Mouse (Mus musculus) frontal cortex, adult (tissue): ENCODE data around the gene Psmb11.

ENCODE experiments used
- ATAC-seq: cut with Nextera tagmentation; 2 replicates; pipeline ENCODE4 v1.9.2; 2017; ENCODE audit warnings: mild to moderate bottlenecking, moderate library complexity, mixed read lengths; ENCODE audit not compliant: low TSS enrichment

Psmb11 gene

GRCm38 (mm10) chr14:54640946-54641304, 19.7 kb downstream of the Psmb11 start, which contains the start of gene Gm17606:
Gene Gm17606, plus strand, starts transcription at chr14:54640952.
- no peak; the same call in 1 of the 2 replicates for ATAC-seq

GRCm38 (mm10) chr14:54641305-54641969, 20.2 kb downstream of the Psmb11 start, which contains the start of gene Cdh24:
Gene Cdh24, minus strand, starts transcription at chr14:54641364.
- peak; percentile 72 for ATAC-seq

DNA sequence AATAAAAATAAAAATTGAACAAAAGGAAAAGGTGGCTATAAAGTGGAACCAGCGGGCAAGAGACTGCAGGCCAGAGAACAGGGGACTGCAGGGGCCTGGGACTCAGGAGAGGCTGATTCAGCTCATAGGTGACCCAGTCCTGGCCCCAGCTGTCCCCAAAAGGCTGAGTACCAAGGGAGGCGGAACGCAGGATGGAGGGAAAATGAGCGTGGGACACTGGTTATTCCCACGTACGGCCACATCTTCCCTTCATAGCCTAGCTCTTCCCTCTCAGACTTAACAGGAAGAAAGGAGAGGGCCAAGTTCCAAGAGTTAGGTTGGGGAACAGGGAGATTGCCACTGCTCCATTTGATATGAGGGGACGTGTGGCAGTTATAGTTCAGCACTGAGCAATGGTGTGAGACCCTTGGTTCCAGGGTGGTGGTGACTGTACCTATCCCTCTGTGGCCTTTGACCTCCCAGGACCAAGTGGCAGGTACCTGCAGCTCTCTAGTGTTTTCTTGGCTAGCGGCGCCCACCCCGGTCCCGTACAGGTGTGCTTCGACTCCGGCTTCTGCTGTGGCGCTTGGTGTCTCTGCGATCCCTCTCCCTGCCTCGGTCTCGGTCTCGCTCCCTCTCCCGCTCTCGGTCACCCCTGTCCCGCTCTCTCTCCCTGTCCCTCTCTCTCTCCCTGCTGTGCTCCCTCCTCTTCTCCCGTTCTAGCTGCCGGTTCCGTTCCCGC, 21.2 kb downstream of the Psmb11 start:
- ATAC-seq = no peak

DNA sequence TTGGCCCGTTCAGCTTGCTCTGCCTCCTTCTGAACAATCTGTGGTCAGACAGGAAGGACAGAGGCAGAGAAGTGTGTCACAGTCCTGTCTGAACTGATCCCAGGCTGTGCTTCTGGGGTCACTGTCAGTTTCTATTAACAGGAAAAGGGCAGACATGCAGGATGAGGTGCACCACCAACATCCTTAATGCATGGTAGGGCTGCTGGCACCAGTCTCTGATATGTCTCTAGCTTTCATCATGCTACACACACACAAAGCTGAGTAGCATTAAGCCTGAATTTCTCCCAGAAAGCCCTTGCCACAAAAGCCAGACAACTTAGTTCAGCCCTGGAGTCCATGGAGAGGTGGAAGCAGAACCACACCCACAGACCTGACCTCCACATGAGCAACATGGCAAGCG, 21.8 kb downstream of the Psmb11 start:
- ATAC-seq = no peak

DNA sequence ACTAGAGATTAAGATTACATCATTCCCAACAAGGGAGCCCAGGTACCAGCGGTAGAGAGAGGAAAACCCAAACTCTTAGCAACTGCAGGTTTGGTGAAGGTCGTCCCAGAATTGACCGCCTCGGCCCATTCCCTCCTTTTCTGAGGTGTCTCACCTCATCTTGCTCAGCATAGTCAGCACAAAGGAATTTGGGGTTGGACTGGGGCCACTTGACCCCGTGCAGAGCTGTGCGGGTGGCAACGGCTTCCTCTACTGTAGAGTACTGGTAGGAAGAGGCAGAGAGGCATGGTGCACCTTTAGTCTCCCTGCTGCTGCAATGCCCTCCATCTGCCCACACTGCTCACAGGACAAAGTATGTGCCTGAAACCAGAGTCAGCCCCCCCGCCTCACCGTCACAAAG, 23.1 kb downstream of the Psmb11 start:
- no peak for ATAC-seq

DNA sequence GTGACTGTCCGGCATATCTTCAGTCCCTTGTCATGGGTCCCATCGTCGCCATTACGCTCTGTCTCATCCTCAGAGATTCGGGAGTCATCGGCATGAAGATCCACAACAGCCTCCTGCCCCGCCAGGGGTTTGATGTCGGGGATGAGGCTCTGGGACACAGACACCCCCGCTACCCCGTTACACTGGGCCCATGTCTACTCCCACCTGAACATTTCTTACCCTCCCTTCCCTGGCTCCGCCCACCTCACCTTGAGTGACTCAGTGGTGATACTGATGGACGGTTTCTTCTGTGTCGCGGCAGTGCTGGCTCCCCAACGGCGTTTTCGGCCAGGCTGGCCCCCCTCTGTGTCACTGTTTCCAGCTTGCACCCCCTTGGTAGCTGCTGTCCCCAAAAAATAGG, 25.2 kb downstream of the Psmb11 start:
- ATAC-seq = no peak

- no peak for ATAC-seq
Measured at GRCm38 (mm10) chr14:54646898-54647636, 25.8 kb downstream of the Psmb11 start.

DNA sequence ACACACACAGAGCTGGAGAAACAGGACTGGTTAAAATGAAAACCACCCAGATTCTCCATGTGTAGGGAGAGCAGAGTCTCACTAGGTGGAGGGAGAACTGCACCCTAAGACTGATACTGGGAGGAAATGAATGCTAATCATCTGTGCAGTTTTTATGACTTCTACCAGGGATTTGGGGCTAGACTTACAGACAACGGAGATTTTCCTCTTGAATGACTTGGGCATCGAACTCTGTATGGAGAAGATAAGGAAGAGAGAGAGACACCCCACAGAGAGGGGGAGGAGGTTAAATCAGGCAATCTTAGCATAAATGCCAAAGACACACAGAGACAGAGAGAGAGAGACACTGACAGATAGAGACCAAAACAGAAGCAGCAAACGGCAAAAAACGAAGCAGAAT, 26.7 kb downstream of the Psmb11 start:
- ATAC-seq = no peak

DNA sequence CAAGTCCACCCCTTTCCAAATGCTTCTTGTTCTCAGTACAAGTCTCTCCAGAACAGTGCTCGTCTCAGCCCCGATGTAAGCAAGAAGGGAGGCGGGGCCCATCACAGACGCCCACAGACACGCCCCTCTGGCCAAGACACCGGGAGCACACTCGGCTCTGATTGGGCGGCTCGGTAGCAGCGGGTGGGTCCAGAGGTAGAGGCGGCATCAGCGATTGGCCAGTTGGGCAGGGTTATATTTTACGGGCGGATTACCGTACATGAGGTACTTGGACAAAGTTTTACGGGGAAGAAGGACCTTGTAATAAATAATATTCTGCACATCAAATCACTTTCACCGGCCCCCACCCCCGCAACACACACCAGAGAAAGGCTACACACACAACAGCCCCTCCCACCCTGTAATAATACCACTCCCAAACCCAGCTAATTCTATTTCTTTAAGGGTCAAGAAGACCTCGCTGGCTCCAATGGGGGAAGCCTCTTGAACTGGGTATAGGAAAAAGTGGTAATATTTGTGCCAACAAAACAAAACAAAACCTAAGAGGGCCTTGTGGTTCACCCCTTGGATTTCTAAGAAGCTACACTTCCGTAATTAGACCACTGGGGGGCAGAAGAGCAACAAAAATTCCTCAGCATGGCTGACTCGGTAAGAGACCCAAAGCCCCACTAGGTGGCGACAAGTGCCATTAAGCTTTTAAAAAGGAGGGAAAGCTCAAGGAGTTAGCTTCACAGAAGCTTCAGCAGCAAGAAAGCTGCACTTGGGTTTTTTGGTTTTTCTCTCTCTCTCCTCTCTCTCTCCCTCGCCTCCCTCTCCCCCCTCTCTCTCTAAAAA, 29.6 kb downstream of the Psmb11 start:
- ATAC-seq = peak; percentile 36

GRCm38 (mm10) chr14:54651556-54651955, 30.3 kb downstream of the Psmb11 start:
- ATAC-seq = no peak

DNA sequence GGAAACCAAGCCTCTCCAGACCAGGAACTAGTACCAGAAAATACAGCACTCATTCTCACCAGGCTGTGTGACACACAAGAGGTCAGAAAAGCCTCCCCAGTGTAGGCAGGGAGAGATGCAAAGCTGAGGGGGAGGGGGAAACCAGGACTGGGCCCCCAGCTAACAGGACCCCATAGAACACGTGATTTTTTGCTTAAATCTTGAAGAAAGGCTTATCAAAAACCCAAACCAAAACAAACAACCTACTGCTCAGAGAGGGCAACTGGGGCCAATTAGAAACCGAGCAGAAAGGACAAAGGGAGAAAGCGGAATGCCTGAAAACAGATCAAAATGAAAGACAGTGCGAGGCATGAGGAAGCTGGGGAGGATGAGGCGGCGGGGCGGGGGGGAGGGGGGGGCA, 31.6 kb downstream of the Psmb11 start:
- ATAC-seq = no peak

DNA sequence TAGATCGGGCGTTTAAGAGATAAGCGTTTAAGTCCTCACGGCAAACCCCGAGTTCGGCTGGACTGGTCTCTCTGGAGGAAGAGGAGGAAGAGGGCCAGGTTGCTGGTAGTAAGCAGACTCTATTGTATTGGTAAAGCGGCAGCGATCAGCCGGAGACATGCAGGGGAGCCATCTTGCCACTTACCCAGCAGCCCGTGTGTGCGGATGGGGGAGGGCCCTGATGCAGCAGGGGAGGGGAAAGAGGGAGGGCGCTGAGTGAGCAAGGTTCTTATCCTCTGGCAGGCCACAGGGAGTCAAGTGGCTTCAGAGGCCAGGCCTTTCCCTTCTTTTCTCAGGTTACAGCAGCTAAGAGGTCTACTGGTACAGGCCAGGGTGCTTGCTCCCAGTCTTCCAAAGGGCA, 32.3 kb downstream of the Psmb11 start:
- ATAC-seq = peak; percentile 88

DNA sequence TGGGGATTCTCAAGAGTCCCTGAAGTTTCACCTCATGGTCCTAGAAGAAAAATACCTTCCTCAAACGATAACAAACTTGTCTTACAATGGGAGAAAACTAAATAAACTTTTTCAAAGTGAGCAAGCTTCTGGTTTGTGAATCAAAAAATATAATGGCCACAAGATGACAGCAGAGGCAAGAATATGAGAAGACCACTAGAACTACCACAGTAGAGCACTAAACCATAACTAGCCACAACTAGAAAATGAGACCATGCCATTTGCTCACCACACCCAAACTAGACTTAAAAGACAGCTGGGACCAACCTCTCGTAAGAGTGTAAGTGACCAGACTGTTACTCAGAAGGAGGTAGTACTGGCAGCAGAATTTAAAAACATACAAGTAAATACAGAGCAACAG, 38.8 kb downstream of the Psmb11 start:
- no peak for ATAC-seq

DNA sequence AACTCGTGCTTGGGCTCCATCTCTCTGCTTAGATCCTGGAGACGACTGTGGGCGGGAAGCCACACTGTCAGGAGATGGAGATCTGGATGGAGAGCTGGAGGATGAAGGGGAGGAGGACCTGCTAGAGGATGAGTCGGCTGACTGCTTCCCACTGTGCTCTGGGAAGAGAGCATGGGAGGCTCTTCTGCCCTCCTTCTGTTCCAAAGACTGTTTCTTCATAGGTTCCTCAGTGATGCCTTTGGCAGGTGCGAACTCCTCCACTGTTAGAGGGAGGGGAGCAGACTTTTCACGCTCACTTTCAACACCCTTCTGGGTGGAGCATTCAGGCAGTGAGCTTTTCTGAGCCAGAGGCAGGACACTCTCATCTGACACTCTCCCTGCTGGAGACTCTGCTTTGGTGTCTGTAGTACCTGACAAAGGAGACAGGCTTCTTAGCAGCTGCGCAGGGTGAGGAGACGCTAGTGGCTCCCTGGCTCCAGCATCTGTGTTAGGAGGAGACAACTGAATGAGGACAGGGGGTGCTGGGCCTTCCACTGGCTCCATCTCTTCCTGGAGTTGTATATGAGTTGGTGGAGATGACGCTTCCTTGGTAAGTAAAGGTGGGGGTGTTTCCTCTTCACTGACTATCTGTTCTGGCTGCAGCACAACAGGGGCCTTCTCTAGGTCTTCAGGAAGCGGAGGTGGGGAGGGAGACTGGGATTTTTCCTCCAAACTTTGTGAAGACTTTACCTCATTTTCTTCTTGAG, 43.4 kb downstream of the Psmb11 start:
- peak; percentile 94 for ATAC-seq

- no peak for ATAC-seq
Measured at GRCm38 (mm10) chr14:54669381-54669780, 48.1 kb downstream of the Psmb11 start.

GRCm38 (mm10) chr14:54674317-54674716, 53.1 kb downstream of the Psmb11 start:
- ATAC-seq = no peak

DNA sequence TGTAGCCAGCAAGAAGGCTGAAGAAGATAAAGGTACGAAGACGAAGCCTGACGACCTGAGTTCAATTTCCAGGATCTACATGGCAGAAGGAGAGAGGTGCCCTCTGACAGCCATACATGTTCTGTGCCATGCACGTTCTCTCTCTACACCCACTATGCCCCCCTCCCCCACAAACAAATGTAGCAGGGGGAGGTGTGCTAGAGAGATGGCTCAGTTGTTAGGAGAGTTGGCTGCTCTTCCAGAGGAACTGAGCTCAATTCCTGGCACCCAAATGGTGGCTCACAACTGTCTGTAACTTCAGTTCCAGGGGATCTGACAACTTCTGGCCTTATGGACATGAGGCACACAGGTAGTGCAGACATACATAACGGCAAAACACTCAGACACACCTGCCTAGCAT, 55.1 kb downstream of the Psmb11 start:
- 0 out of 2 replicates have a peak, but pooled peaks have one; percentile 47 for ATAC-seq

- ATAC-seq = no peak
Measured at GRCm38 (mm10) chr14:54678657-54679304, 57.5 kb downstream of the Psmb11 start.
